Mouse (Mus musculus) NIH3T3 (cell line): ENCODE measurements around the gene Pcnx3.
A peak's percentile ranks its signal among the peaks of the same experiment; 100 is the strongest.
"Not testable (repeated sequence)": the region's sequence is repeated elsewhere in the genome, so short reads cannot be mapped to it uniquely, and the experiment has no call there.

Experiments
- DNase-seq: peaks from one replicate; pipeline ENCODE4 v3.0.0-alpha.2; 2012; ENCODE audit warnings: low read depth

Pcnx3 gene

GRCm38 (mm10) chr19:5713255-5713654, 24.5 kb upstream of the Pcnx3 start:
- no peak for DNase-seq

GRCm38 (mm10) chr19:5711907-5712460, 23.3 kb upstream of the Pcnx3 start:
- no peak for DNase-seq

DNA sequence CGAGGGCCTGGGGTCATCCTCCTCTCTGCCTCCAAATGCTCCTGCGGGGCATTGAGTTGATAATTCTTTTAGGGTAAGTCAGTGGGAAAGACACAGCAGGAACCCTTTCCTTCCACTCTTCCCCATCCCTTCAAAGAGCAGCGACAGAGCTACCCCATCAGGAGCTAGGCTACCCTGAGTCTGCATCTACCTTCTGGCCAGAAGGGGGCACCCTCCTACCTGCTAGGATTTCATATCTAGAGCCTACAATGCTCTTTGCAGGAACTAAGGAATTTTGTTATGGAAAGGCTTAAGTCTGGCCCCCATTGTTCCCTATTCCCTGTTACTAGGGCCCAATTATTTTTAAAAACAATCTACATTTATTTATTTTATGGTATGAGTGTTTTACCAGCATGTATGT, 22.5 kb upstream of the Pcnx3 start:
- peak; percentile 93 for DNase-seq

GRCm38 (mm10) chr19:5710581-5710980, 21.9 kb upstream of the Pcnx3 start:
- no peak for DNase-seq

GRCm38 (mm10) chr19:5710068-5710467, 21.4 kb upstream of the Pcnx3 start:
- DNase-seq = no peak

- DNase-seq = peak; percentile 79
Measured at GRCm38 (mm10) chr19:5704801-5705571, 16.3 kb upstream of the Pcnx3 start.

- no peak for DNase-seq
Measured at GRCm38 (mm10) chr19:5704163-5704800, 15.6 kb upstream of the Pcnx3 start, which contains the start of gene Kcnk7. Kcnk7 (plus strand) TSS chr19:5704367.

DNA sequence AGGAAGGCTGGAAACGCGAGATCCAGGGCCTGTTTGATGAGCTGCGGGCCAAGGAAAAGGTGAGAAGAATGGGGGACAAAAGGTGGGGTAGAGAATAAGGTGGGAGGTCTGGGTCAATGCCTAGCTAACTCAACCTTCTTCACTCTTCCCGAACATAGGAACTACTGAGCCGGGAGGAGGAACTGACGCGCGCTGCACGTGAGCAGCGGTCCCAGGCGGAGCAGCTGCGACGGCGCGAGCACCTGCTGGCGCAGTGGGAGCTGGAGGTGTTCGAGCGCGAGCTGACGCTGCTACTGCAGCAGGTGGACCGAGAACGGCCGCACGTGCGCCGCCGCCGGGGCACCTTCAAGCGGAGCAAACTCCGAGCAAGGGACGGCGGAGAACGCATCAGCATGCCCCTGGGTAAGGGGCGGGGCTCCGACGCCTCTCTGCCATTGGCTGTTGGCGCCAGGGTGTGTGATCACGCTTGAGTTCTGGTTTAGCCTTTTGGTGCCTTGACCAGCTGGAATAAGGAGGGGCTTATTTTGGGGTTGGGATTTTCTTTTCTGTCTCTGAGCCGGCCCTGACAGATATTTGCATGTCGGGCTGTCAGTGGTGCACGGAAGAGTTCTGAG, 7.2 kb upstream of the Pcnx3 start:
- no peak for DNase-seq

DNA sequence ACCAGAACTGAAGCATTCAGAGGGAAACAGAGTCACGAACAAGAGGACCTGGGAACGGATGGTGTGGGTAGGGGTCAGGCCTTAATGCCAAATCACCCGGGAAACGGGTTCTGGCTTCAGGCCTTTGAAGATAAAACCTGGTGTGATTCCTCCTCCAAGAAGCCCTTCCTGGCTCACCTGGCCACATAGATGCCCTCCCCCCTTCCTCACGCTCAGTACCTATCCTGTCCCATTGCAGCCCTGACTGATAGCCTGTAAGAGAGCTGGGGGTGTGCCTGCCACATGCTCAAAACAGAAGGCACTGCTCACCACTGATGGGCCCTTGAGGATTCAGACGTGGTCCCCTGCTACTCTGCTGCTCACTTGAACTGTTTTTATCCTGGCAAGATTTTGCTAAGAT, 5.1 kb upstream of the Pcnx3 start:
- no peak for DNase-seq

GRCm38 (mm10) chr19:5692913-5693396, 4.2 kb upstream of the Pcnx3 start:
- DNase-seq = no peak

DNA sequence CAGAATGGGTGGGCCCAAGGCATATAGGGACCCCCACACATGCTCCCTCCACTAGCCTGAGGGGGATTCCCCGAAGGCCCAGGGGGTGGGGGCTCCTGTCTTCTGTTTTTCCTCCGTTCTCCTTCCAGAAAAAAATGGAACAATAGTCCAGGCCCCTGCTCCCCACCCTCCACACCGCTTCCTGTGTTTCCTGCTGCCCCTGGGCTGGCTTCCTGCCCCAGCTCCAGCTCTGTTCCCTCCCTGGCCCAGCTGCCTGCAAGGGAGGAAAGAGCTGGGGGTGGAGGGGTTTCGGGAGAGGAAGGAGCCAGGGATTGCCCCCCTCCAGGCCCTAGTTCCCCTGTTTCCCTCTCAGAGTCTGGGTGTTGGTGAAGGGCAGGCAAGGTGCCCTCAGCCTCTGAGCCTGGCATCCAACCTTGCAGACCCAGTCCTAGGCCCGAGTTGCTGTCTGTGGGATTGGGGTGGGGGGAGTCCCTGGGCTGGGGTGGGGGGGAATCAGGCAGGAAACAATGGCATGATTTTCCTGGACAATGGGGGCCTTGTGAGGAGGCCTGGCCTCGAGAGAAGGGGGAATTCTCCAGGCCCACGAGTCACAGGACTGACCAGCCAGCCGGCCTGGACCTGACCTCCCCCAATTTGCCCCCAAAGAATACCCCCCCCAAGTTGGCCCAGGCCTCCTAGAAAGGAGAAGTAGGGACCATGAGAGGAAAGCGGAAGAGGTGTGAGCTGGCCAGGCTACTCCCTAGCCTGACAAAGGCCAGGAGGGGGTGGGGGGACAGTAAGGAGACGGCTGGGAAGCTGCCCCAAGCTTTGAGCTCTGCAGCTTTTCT, 3.6 kb upstream of the Pcnx3 start:
- no peak for DNase-seq

- DNase-seq = no peak
Measured at GRCm38 (mm10) chr19:5691601-5692000, 2.9 kb upstream of the Pcnx3 start.

GRCm38 (mm10) chr19:5690343-5690735, 1.6 kb upstream of the Pcnx3 start:
- peak; percentile 22 for DNase-seq

DNA sequence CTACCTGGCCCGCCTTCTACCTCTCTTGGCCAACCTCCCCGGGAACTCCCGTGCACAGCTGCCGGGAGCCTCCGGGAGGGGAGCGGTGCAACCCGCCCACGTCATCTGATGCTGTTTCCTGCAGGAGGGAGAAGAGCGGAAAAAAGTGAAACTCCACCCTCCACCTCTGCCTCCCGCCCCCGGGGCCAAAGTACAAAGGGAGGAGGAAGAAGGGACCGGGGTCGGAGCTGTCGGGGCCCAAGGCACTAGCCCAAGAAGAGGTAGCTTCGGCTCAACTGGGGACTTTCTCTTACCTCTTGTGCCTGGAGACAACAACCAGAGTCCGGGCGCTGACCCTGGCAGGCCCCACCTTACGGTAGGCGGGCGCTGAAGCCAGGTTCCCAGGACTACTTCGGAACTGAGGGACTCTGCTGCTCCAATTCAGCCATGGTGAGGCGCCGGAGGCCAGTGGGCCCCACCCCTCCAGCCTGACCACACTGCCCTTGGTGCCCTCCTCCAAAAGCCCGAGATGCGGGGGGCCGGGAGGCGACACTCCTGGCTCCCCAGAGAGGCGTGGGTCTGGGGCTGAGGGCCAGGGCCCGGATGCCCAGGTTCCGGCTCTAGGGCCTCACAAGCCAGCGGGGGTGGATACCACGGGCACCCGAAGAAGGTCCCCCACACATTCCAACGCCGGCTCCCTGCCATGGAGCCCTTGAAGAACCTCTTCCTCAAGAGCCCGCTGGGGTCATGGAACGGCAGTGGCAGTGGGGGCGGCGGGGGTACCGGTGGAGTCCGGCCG, 1.0 kb upstream of the Pcnx3 start:
- DNase-seq = peak; percentile 91

- no peak for DNase-seq
Measured at GRCm38 (mm10) chr19:5689088-5689428, 350 bp upstream of the Pcnx3 start.

DNA sequence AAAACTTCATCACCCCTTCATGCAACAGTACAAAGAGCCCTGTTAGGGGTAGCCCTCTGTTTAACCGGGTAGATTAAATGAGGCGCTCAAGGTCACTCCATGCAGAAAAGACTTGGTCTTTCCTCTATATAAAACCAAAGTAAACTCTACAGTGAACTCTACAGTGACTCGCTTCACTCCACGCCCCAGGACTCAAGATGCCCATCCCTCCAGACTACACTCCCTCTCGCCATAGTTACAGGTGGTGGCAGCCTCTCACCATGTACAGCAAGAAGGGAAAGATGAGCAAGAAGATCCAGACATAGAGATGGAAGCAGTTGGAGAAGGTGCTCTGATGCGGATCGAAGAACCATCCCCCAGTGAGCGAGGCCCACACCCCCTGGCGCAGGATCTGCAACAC, 970 bp downstream of the Pcnx3 start:
- DNase-seq = peak; percentile 35

- not testable (repeated sequence) for DNase-seq
Measured at GRCm38 (mm10) chr19:5686954-5687353, 1.8 kb downstream of the Pcnx3 start.

GRCm38 (mm10) chr19:5686437-5686836, 2.3 kb downstream of the Pcnx3 start:
- DNase-seq = no peak

DNA sequence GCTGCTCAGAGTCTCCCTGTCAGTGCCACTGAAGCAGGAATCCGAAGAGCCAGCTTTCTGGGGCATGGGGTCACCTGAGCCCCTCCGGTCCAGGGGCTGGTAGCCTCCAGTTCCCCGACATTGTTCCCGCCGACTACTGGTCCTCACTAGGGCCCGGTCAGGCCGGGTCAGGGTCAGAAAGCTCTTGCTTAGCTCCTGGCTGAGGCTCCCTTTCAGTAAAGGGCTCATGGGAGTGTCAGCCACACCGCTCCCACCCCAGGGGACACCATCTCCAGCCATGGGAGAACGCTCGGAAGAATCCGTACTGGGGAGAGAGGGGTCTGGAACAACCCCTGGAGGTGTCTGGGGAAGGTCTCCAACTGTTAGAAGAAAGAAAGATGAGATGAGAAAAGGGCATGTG, 2.8 kb downstream of the Pcnx3 start:
- no peak for DNase-seq

- DNase-seq = no peak
Measured at GRCm38 (mm10) chr19:5685431-5685830, 3.3 kb downstream of the Pcnx3 start.

- DNase-seq = no peak
Measured at GRCm38 (mm10) chr19:5684985-5685384, 3.7 kb downstream of the Pcnx3 start.
